Mouse (Mus musculus): ENCODE measurements at regions not wholly inside any gene's neighbourhood (a gene's known extent, or its start where the extent isn't known, plus 50 kb on each side); places are given as distances from the start of the nearest gene placed in this dataset.

DNA sequence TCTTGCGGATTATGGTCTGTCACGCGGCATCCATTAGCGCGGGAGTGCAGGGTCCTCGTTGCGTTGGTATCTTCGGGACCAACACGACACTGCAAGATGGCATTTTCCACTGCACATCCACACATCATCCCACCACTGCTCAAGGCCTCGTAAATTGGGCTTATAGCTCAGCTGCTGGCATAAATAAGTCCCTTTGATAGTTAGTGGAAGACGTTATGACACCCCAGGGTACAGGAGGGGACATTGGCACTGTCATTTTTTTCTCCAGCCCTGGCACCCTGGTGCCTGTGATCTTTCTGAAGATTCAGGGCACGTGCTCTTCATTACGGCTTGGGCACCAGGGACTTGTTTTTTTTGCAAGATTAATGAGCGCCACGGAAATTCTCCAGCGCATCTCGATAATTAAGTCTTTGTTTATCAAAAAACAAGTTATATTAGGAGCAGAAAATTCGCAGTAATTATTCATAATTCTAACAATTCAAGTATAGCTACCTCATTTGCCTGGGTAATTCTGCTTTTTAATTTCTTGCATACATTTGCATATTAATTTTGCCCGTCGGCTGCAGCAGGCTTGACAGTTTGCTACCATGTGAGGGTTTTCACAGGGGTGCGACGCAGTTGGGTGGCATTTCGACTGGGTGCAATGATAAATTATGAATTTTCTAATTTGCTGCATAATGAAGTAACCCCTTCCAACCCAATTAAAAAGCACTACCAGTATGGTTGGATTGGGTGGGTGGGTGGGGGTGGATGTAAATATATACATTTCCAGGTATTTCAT lies 119.1 kb downstream of the Vrk1 start:
- no peak for DNase-seq (ENCODE audit: inconsistent ontology term)

DNA sequence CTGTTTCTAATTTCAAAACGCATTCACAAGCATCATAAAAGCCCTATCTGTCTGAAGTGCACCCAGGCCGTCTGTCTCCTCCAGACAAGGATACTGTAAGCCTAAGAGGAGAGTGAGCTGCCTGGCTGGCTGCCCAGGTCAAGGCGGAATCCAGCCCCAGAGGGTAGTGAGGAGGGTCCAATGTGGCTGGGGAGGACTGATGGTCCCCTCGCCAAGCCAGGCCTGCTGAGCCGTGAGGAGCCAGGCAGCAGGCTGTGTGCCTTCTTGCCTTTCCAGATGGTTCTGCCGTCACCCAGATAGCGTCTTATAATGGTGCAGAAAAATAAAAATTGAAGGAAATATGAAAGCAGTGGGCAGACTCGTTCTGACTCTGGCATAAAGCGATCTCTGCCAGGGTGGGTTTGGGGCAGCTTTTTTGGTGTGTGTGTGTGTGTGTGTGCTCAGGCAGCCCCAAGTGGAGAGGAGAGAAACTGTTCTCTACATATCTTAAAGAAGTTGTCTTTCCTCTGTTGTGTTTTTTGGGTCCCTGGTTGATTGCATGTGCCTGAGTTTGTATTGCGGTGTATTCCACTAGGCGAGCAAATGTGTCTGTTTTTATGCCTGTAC lies 120.1 kb downstream of the Vrk1 start:
- no peak for DNase-seq (ENCODE audit: inconsistent ontology term)

GRCm38 (mm10) chr12:106132715-106133114 lies 122.7 kb downstream of the Vrk1 start:
- no peak for DNase-seq (ENCODE audit: inconsistent ontology term)

DNA sequence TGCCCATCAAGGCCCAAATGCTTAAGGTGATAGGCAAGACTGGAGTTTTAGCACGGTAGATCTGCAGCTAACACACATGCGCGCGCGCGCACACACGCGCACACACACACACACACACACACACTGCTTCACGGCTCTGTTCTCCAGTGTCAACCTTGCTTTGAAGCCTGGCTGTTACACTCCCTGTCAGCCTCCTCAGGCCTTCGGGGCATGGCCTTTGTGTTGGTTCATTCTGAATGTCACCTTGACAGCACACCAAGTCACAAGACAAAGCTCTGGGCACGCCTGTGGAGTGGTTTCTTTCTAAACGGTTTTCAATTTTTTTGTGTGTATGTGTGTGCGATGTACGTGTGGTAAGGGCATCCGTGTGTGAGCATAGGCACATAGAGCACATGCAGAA lies 128.4 kb downstream of the Vrk1 start:
- DNase-seq (ENCODE audit: inconsistent ontology term), result no peak

GRCm38 (mm10) chr12:106139491-106139890 lies 129.5 kb downstream of the Vrk1 start:
- DNase-seq (ENCODE audit: inconsistent ontology term), result no peak

DNA sequence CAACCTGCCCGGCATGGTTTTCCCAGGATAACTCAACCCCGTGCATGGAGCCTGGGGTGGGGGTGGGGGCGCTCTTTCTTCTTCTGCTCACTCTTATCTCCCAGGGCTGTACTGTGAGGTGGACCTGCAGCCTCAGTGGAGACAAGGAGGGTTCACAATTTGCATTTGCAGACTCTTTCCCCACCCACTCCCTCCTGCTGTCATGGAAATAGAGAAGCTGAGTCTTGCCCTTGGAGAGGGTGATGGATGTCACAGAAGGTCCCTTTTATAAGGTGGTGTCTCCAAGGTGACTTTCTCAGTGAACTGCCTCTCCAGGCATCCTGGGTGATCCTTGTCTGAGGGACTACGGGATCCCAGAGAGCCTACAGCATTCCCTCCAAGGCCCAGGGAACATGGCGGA lies 129.9 kb downstream of the Vrk1 start:
- no peak for DNase-seq (ENCODE audit: inconsistent ontology term)

DNA sequence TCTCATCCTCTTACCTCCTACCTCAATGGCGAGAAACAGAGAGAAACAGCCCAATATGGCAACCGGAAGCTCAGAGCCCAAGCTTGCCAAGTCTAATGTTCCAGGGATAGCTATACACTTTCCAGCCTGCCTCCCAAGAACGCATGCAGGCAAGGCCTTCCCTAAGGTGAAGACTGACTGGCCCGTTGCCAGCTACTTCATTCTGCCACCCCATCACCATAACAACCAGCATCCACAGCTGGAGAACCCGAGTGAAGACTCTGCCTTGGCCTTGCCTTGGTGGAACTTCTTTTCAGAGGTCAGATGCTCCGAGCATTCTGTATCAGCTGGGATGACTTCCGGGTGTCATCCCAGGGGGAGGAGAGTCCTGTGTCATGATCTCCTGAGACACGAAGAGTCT lies 130.6 kb downstream of the Vrk1 start:
- DNase-seq (ENCODE audit: inconsistent ontology term), result no peak

DNA sequence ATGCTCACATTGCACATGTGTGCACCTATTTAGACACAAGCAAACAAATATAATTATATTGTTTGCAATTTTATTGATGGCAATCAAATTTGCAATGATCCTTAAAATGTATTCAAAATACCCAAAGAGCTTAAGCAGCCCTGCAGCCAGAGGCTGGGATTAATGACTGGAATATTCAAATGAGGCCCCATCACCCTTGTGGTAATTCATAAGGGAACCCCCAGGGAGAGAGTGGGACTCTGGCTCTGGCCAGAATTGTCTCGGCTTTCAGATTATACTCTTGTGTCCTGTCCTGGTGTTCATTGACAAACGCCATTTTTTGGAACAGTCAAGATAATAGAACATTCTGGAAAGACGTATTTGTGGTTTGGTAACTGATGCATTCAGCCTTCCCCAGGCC lies 133.5 kb downstream of the Vrk1 start:
- no peak for DNase-seq (ENCODE audit: inconsistent ontology term)

GRCm38 (mm10) chr12:106156837-106157236 lies 146.8 kb downstream of the Vrk1 start:
- no peak for DNase-seq (ENCODE audit: inconsistent ontology term)

GRCm38 (mm10) chr12:106157827-106158226 lies 147.8 kb downstream of the Vrk1 start:
- DNase-seq (ENCODE audit: inconsistent ontology term), result no peak

- no peak for DNase-seq (ENCODE audit: inconsistent ontology term)
Measured at GRCm38 (mm10) chr12:106158620-106159019, 148.6 kb downstream of the Vrk1 start.

DNA sequence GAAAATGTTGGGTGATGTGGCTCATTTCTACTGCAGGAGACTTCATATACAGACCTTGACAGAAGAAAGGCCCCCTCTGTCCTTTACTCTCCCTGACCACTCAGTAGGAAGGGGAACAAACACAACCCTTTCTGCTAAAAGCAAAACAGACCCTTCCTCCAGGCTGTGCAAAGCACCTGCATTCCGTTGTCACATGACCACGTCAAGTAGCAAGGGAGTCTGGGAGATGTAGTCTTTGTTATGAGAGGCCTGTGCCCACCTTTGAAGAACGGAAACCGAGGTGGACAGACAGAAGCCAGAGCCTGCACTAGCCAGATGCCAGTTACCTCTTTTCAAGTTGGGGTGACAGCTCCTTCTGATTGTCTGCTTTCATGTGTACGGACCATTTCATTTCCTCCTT lies 161.3 kb downstream of the Vrk1 start:
- no peak for DNase-seq (ENCODE audit: inconsistent ontology term)

GRCm38 (mm10) chr12:106173211-106173610 lies 163.2 kb downstream of the Vrk1 start:
- peak; percentile 45 for DNase-seq (ENCODE audit: inconsistent ontology term)

- DNase-seq (ENCODE audit: inconsistent ontology term), result peak; percentile 41
Measured at GRCm38 (mm10) chr12:106174070-106174980, 164.3 kb downstream of the Vrk1 start.

GRCm38 (mm10) chr12:106174981-106175700 lies 165.1 kb downstream of the Vrk1 start:
- peak; percentile 7 for DNase-seq (ENCODE audit: inconsistent ontology term)

DNA sequence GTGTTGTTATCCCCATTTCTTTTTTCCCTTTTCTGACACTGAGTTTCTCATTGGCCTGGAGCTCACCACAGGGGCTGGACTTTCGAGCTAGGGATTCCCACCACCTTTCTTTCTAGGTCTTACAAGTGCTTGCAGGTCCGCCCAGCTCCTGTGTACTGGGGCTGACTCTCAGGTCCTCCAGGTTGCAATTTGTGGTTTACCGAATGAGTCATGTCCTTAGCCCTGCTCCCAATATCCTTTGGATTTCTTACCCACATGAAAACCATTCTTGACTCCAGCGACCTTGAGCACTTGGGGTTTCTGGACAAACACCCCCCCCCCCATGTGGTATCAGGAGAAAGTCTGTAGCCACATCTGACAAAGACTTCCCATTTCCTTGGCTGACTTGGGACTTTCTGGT lies 167.3 kb downstream of the Vrk1 start:
- no peak for DNase-seq (ENCODE audit: inconsistent ontology term)

- no peak for DNase-seq (ENCODE audit: inconsistent ontology term)
Measured at GRCm38 (mm10) chr12:106177861-106178260, 167.8 kb downstream of the Vrk1 start.

- no peak for DNase-seq (ENCODE audit: inconsistent ontology term)
Measured at GRCm38 (mm10) chr12:106178688-106179205, 168.7 kb downstream of the Vrk1 start.

GRCm38 (mm10) chr12:106182923-106183322 lies 172.9 kb downstream of the Vrk1 start:
- DNase-seq (ENCODE audit: inconsistent ontology term), result no peak

GRCm38 (mm10) chr12:106183973-106184372 lies 173.9 kb downstream of the Vrk1 start:
- DNase-seq (ENCODE audit: inconsistent ontology term), result no peak

GRCm38 (mm10) chr12:106185398-106186077 lies 175.5 kb downstream of the Vrk1 start:
- no peak for DNase-seq (ENCODE audit: inconsistent ontology term)

Measured in Muller cell, postnatal 12 days (primary cell).